Mouse (Mus musculus): ENCODE data around the gene Serhl.

Serhl gene

DNA sequence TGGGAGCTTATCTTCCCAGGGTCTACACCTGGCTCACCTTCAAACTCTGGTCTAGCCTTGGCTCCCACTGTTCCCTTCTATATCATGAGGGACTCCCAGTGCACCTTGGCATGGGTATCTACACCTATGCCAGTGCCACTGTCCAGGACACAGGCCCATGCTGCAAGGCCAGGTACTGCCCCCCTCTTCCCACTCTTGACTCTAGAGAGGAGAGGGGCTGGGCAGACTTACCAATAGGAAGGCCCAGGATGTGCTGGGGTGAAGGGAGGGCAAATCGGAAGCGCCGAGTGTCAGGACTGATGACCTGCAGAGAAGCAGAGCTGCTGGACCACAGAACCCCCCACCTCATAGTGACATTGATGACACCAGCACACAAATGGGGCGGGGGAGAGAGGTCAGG lies 72.7 kb downstream of the Serhl start:
- DNase-seq (ENCODE audit: low read depth, low spot score) = no peak

DNA sequence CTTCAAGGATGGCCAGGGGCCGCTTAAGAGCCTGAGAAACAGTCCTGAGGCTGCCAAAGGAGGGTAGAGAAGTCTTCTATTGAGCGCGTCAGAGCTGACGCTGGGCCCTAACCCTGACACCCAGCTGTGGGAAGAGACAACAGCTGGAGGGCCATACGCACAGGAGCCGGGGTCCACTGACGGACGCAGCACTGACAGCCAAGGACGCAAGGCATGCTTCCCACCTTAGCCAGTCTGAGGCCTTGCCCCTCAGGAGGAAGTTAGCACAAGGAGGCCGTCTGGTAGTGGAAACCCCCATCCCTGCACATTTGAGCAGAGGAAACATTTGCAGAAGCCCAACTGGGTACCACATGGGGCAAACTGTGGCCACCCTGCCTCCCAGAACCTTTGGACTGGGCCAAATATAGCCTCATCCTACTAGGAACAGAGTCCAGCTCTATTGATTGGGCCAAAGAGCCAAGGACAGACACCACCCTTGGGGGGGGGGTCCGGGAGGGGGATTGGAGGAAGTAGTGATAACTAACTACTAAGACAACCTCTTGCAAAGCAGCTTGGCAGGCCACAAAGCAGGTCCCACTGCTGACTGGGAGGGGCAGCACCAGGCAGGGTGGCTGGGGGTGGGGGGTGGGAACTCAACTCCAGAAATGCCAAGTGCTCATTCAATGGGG lies 73.6 kb downstream of the Serhl start:
- DNase-seq (ENCODE audit: low read depth, low spot score) = no peak

DNA sequence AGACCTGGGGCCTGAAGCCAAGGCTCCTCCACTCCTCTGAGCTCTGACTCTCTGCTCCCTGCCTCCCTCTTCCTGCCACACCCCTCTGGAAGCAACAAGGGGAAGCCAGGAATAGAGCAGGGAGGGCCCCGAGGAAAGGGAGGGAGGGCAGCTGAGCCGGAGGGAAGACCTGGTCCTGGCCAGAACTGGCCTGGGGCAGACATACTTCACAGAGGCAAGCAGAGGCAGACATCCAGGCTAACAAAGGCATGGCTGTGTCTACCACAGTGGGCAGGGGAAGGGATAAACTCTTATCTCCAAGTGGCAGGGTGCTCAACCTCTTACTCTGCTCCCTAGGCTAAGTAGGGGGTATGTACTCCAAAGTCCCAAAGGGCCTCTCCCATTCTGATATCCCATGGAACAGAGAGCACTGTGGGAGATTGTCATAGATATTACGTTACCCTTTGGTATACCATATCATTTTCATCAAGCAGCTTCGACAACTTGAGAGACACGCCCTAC lies 75.7 kb downstream of the Serhl start:
- no peak for DNase-seq (ENCODE audit: low read depth, low spot score)

DNA sequence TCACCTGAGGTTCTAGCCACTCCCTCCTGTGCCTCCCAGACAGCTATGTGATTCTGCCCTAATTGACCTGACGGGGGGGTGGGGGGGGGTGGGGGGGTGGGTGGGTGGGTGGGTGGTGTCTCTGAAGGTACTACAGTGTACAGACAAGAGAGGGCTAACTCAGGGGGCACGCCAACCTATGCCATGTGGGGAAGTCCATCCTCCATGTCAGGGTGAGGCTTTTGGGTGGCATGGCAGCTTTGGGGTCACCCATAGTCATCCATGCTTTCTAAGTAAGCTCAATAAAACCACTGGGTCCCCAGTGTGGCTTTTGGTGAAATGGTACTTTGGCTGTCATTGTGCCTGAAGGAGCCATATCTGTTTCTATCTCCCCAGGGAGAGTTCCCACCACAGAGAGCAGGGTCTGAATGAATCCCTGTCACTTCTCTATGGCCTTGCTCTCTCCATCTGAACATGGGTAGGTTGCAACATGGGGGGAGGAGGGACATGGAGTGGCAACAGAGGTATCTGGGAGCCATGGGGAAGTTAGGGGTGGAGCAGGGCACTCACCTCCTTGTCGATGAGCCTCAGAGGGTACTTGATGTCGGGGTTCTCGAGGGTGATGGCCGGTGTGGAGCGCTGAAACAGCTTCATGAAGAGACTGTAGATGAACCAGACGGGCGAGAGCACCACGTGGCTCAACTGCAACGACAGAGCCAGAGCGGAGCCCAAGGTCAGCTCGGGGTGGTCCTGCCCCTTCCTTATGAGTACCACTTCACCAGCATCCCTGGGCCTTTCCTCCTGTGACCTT lies 76.4 kb downstream of the Serhl start:
- no peak for DNase-seq (ENCODE audit: low read depth, low spot score)
